Mouse (Mus musculus) bone marrow macrophage, adult 2 months (primary cell): ENCODE data around the gene Hnrnpa1. TPM values are rescaled to one million over a fixed set of nuclear protein-coding genes. Genes with fewer than 3 reads are reported as not detected.

Experiments used
- H3K27ac ChIP-seq: 2 replicates; pipeline ENCODE4 v1.5.1; 2012; ENCODE audit warnings: low read depth, low read length; ENCODE audit not compliant: insufficient read depth
- H3K4me1 ChIP-seq: 2 replicates; pipeline ENCODE4 v1.6.1; 2012; ENCODE audit warnings: low read length; ENCODE audit not compliant: control insufficient read depth, insufficient read depth
- H3K4me3 ChIP-seq: 2 replicates; pipeline ENCODE4 v1.5.1; 2012; ENCODE audit warnings: mild to moderate bottlenecking, low read length, moderate library complexity; ENCODE audit not compliant: insufficient read depth
- CTCF ChIP-seq: IDR thresholded peaks from 2 replicates; pipeline ENCODE4 v1.5.1; 2012; ENCODE audit warnings: low read depth, mild to moderate bottlenecking, low read length, moderate library complexity
- POLR2A ChIP-seq: IDR thresholded peaks from 2 replicates; pipeline ENCODE4 v1.6.1; 2012; ENCODE audit warnings: mild to moderate bottlenecking, low read depth, low read length, borderline replicate concordance
- polyA plus RNA-seq: library from polyadenylated mRNA; stranded (reverse); fragments of >200 nt; gene quantifications from 2 replicates; pipeline ENCODE4 v1.2.4, GENCODE M21; 2012; ENCODE audit not compliant: missing spikeins, insufficient read depth, insufficient read length

Gene Hnrnpa1
- polyA plus RNA-seq, 1 experiment: 160 TPM

GRCm38 (mm10) chr15:103277949-103278348, 37.7 kb downstream of the Hnrnpa1 start:
- TF ChIP-seq POLR2A (no peak), CTCF (no peak)
- Histone ChIP-seq H3K4me3 (no peak overlapping the region), H3K4me1 (peaks cover 35% of the 10 kb centered on the region), H3K27ac (no peak overlapping the region)

- peak; percentile 47; the same call in 1 of the 2 replicates for TF ChIP-seq CTCF
- TF ChIP-seq POLR2A: no peak
- H3K4me1 ChIP-seq: peaks cover 31% of the 10 kb centered on the region
- no peak overlapping the region for H3K4me3 ChIP-seq
- no peak overlapping the region for H3K27ac ChIP-seq
These were observed 39.5 kb downstream of the Hnrnpa1 start for GRCm38 (mm10) chr15:103279750-103280149.

DNA sequence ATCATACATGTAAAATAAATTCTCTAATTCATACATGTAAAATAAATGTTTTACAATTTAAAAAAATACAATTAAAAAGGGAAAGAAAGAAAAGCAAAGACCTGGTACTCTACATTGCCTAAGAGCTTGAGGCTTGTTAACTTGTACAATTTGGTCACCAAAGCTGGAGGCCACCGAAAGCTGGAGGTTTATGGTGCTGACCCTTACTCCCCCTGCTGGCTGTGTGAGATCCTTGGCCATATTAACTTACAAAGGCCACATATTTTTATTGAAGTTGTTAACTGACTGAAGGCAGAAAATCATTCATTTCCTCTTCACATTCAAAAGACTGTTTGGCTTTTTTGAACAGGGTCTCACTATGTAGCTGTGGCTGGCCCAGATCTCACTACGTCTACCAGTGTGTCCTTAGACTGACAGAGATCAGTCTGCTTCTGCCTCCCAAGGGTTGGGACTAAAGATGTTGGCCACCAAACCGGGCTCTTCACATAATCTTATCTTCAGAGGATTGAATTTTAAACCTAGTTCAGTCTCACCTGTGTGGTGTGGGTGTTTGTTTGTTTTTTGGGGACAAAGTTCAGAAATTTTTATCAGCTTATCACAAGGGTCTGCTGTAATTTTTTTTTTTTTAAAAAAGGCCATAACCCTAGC, 40.7 kb downstream of the Hnrnpa1 start:
- Histone ChIP-seq H3K4me3 (no peak overlapping the region), H3K27ac (peak overlapping the region; percentile 1; the same call in 1 of the 2 replicates), H3K4me1 (peaks cover 37% of the 10 kb centered on the region)
- TF ChIP-seq CTCF (peak; percentile 43; the same call in 1 of the 2 replicates), POLR2A (no peak)

- no peak overlapping the region for H3K4me3 ChIP-seq
- H3K27ac ChIP-seq: no peak overlapping the region
- TF ChIP-seq POLR2A (no peak), CTCF (no peak)
- H3K4me1 ChIP-seq: peaks cover 39% of the 10 kb centered on the region
These were observed 41.4 kb downstream of the Hnrnpa1 start for GRCm38 (mm10) chr15:103281465-103282205.

- TF ChIP-seq POLR2A: no peak
- TF ChIP-seq CTCF: 0 out of 2 replicates have a peak, but pooled peaks have one; percentile 23
- H3K4me3 ChIP-seq: no peak overlapping the region
- no peak overlapping the region for H3K27ac ChIP-seq
- peaks cover 30% of the 10 kb centered on the region for H3K4me1 ChIP-seq
These were observed 43.8 kb downstream of the Hnrnpa1 start for GRCm38 (mm10) chr15:103284066-103284465.

GRCm38 (mm10) chr15:103284647-103285046, 44.4 kb downstream of the Hnrnpa1 start:
- Histone ChIP-seq H3K27ac (no peak overlapping the region), H3K4me3 (no peak overlapping the region), H3K4me1 (peaks cover 30% of the 10 kb centered on the region)
- TF ChIP-seq POLR2A (no peak), CTCF (no peak)

- Histone ChIP-seq H3K27ac (no peak overlapping the region), H3K4me3 (no peak overlapping the region), H3K4me1 (peaks cover 25% of the 10 kb centered on the region)
- no peak for TF ChIP-seq POLR2A
- TF ChIP-seq CTCF: no peak
These were observed 45.7 kb downstream of the Hnrnpa1 start for GRCm38 (mm10) chr15:103285778-103286417.

- no peak for TF ChIP-seq POLR2A
- TF ChIP-seq CTCF: no peak
- H3K4me3 ChIP-seq: no peak overlapping the region
- H3K4me1 ChIP-seq: peaks cover 14% of the 10 kb centered on the region
These were observed 49.4 kb downstream of the Hnrnpa1 start for GRCm38 (mm10) chr15:103289600-103289999.

GRCm38 (mm10) chr15:103290417-103290816, 50.2 kb downstream of the Hnrnpa1 start:
- H3K4me3 ChIP-seq: no peak overlapping the region
- TF ChIP-seq POLR2A (no peak), CTCF (no peak)
- peaks cover 8% of the 10 kb centered on the region for H3K4me1 ChIP-seq
- H3K27ac ChIP-seq: no peak overlapping the region

More at GRCm38 (mm10) chr15:103289600-103289999, 49.4 kb downstream of the Hnrnpa1 start:
- H3K27ac ChIP-seq: no peak overlapping the region

- H3K4me3 ChIP-seq: no peak overlapping the region
- TF ChIP-seq POLR2A (no peak), CTCF (no peak)
- no peak overlapping the region for H3K27ac ChIP-seq
- H3K4me1 ChIP-seq: peaks cover 4% of the 10 kb centered on the region
These were observed 50.6 kb downstream of the Hnrnpa1 start for GRCm38 (mm10) chr15:103290843-103291242.
